Mouse (Mus musculus) spleen, adult 2 months (tissue): ENCODE results near the gene Cars2. TPM values are rescaled to one million over a fixed set of nuclear protein-coding genes. Genes with fewer than 3 reads are reported as not detected.
A peak's percentile ranks its signal among the peaks of the same experiment; 100 is the strongest.
"Not testable (repeated sequence)": the region's sequence is repeated elsewhere in the genome, so short reads cannot be mapped to it uniquely, and the experiment has no call there.

Source experiments
- DNase-seq, 2 experiments: peaks; one replicate each; pipeline versions ENCODE4 v3.0.0 to v3.0.0-alpha.2; 2012 to 2021; ENCODE audit warnings: low spot score in 2 of 2, low read depth in 1 of 2
- H3K27ac ChIP-seq: fragments of 200-500 bp; 2 replicates; pipeline ENCODE4 v1.5.1; 2012; ENCODE audit warnings: low read length, inconsistent platforms; ENCODE audit not compliant: insufficient read depth
- H3K27me3 ChIP-seq: fragments of 200-500 bp; 2 replicates; pipeline ENCODE4 v1.6.1; 2012; ENCODE audit warnings: mild to moderate bottlenecking, moderate library complexity, low read length, inconsistent platforms; ENCODE audit not compliant: control insufficient read depth, insufficient read depth
- H3K36me3 ChIP-seq: fragments of 200-500 bp; 2 replicates; pipeline ENCODE4 v1.6.1; 2012; ENCODE audit warnings: mild to moderate bottlenecking, low read length, inconsistent platforms; ENCODE audit not compliant: control insufficient read depth, insufficient read depth
- H3K4me1 ChIP-seq: fragments of 200-500 bp; 2 replicates; pipeline ENCODE4 v1.6.1; 2011; ENCODE audit warnings: inconsistent platforms; ENCODE audit not compliant: control insufficient read depth, insufficient read depth, insufficient read length
- H3K4me3 ChIP-seq: fragments of 200-500 bp; 2 replicates; pipeline ENCODE4 v1.5.1; 2011; ENCODE audit warnings: mild to moderate bottlenecking, inconsistent platforms; ENCODE audit not compliant: insufficient read depth, insufficient read length; ENCODE audit errors: extremely low read depth
- CTCF ChIP-seq: fragments of 200-500 bp; IDR thresholded peaks from 2 replicates; pipeline ENCODE4 v1.5.1; 2011; ENCODE audit warnings: mild to moderate bottlenecking, inconsistent platforms; ENCODE audit not compliant: insufficient read depth, insufficient read length, insufficient replicate concordance; ENCODE audit errors: extremely low read depth
- POLR2A ChIP-seq: fragments of 200-500 bp; IDR thresholded peaks from 2 replicates; pipeline ENCODE4 v1.6.1; 2011; ENCODE audit warnings: low read depth, low read length, inconsistent platforms
- WGBS: fragments of 180-500 bp; shearing (Covaris S2); methylation state at CpG from one replicate; pipeline ENCODE4 v1.1.7; 2018; 5-methylcytosine and 5-hydroxymethylcytosine counted together
- polyA plus RNA-seq: library from polyadenylated mRNA; depleted of rRNA; stranded (reverse); fragments of >200 nt; gene quantifications from 2 replicates; pipeline ENCODE4 v1.2.3, GENCODE M21; 2012

Cars2 gene
- polyA plus RNA-seq, 1 experiment: 29.8 TPM

- TF ChIP-seq POLR2A (no peak; the same call in 1 of the 2 replicates), CTCF (no peak)
- DNase-seq: peak; percentile 29 to 60
- WGBS: under 1% methylated on average over 82 of the region's 85 CpGs
- Histone ChIP-seq H3K27me3 (no peaks in the 10 kb centered on the region), H3K4me3 (peak overlapping the region; percentile 74), H3K36me3 (peaks cover 3% of the 10 kb centered on the region), H3K4me1 (peaks cover 8% of the 10 kb centered on the region; the same call in 1 of the 2 replicates), H3K27ac (peak overlapping the region; percentile 98)
These were observed 6.3 kb upstream of the Cars2 start for GRCm38 (mm10) chr8:11556691-11557423.

- peak; percentile 97 to 99 for DNase-seq
- TF ChIP-seq POLR2A: peak; percentile 95
- TF ChIP-seq CTCF: no peak
- Histone ChIP-seq H3K4me3 (peak overlapping the region; percentile 84), H3K27ac (peak overlapping the region; percentile 98), H3K36me3 (no peaks in the 10 kb centered on the region), H3K27me3 (no peaks in the 10 kb centered on the region), H3K4me1 (peaks cover 8% of the 10 kb centered on the region; the same call in 1 of the 2 replicates)
- under 1% methylated on average over 97 of the region's 103 CpGs for WGBS
These were observed 5.4 kb upstream of the Cars2 start for GRCm38 (mm10) chr8:11555720-11556591.

- H3K36me3 ChIP-seq: no peaks in the 10 kb centered on the region
These were observed 4.5 kb upstream of the Cars2 start, which contains the start of gene Ing1 for GRCm38 (mm10) chr8:11554799-11555719. Gene Ing1, plus strand, starts transcription at chr8:11555571.

GRCm38 (mm10) chr8:11552390-11552789 lies 1.8 kb upstream of the Cars2 start:
- Histone ChIP-seq H3K36me3 (no peaks in the 10 kb centered on the region), H3K4me3 (no peak overlapping the region), H3K4me1 (peaks cover 3% of the 10 kb centered on the region; the same call in 1 of the 2 replicates), H3K27ac (no peak overlapping the region), H3K27me3 (no peaks in the 10 kb centered on the region)
- DNase-seq: no peak
- TF ChIP-seq CTCF (no peak), POLR2A (no peak)
- WGBS: 90% methylated on average over 10 of the region's 10 CpGs

More at GRCm38 (mm10) chr8:11554799-11555719, 4.5 kb upstream of the Cars2 start, which contains the start of gene Ing1:
- TF ChIP-seq POLR2A (peak; percentile 87), CTCF (no peak)
- Histone ChIP-seq H3K27ac (peak within 1 kb of the TSS; percentile 98), H3K27me3 (no peaks in the 10 kb centered on the region), H3K4me3 (peak within 1 kb of the TSS; percentile 84), H3K4me1 (peaks cover 8% of the 10 kb centered on the region; the same call in 1 of the 2 replicates)
- DNase-seq: peak; percentile 91 to 96
- under 1% methylated on average over 47 of the region's 52 CpGs for WGBS

- DNase-seq: peak in 1 of 2 experiments; percentile 5
- H3K27ac ChIP-seq, H3K4me3 ChIP-seq, H3K4me1 ChIP-seq, H3K27me3 ChIP-seq, H3K36me3 ChIP-seq: not testable (repeated sequence)
- 61% methylated on average over 4 of the region's 4 CpGs for WGBS
These were observed 914 bp upstream of the Cars2 start for GRCm38 (mm10) chr8:11551497-11551896.

GRCm38 (mm10) chr8:11549706-11550105 lies 877 bp downstream of the Cars2 start:
- no peak overlapping the region for H3K4me3 ChIP-seq
- peaks cover 3% of the 10 kb centered on the region for H3K36me3 ChIP-seq
- no peak overlapping the region for H3K27ac ChIP-seq
- TF ChIP-seq CTCF (peak; percentile 12; the same call in 1 of the 2 replicates), POLR2A (no peak)
- DNase-seq: peak; percentile 29 to 46
- H3K4me1 ChIP-seq: peaks cover 3% of the 10 kb centered on the region; the same call in 1 of the 2 replicates
- 22% methylated on average over 7 of the region's 7 CpGs for WGBS
- no peaks in the 10 kb centered on the region for H3K27me3 ChIP-seq
